Comparison of ENCODE assay signal across 15 mouse cellular contexts in genomic region chr4:62293219-62293861, GRCm38 (mm10). TPM values are rescaled to one million over a fixed set of nuclear protein-coding genes. Genes with fewer than 3 reads are reported as not detected.
DNase-seq lines count a peak whose midpoint lies in the region; ATAC-seq lines count a peak whose summit lies in the region.
"Had no signal": no experiment of that assay in that cellular context is flagged by ENCODE, and none has a peak within 500 bp of the region (broad histone marks: within the 10 kb centered on the region; RNA-seq: fewer than 3 reads in every experiment).

No protein-coding gene starts in this region.

- no peak overlapping the region for H3K27ac ChIP-seq in intestine, embryonic 16.5 days (ENCODE audit: low read length)
- H3K27ac ChIP-seq: embryonic facial prominence, embryonic 10.5 days; heart, adult 2 months; kidney, postnatal 0 days; liver, embryonic 12.5 days; midbrain, embryonic 12.5 days had no signal

- peak; percentile 28 to 54 for DNase-seq in frontal cortex, postnatal 36 days (ENCODE audit: low spot score in 2 of 2)
- no peak for DNase-seq in frontal cortex, postnatal 10 days (ENCODE audit: low spot score in 2 of 2)
- DNase-seq in left cerebral cortex, adult 18-20 months (ENCODE audit: low spot score in 2 of 2), result peak; percentile 43 to 51
- DNase-seq in left cerebral cortex, postnatal 10 days (ENCODE audit: extremely low spot score in 1 of 2, low spot score in 2 of 2), result no peak
- peak; percentile 13 to 55 for DNase-seq in urinary bladder, postnatal 4 days (ENCODE audit: low spot score in 2 of 2)
- no peak for DNase-seq in urinary bladder, adult 2 months (ENCODE audit: low spot score)
- no peak for DNase-seq in retina, postnatal 1 day

- WGBS in intestine, embryonic 16.5 days, result 59% methylated on average over 10 of the region's 10 CpGs

- no peak overlapping the region for H3K4me2 ChIP-seq in intestine, embryonic 16.5 days (ENCODE audit: low read depth, low read length)
- H3K4me2 ChIP-seq: liver, embryonic 12.5 days; midbrain, embryonic 12.5 days had no signal

- H3K9ac ChIP-seq in intestine, embryonic 16.5 days (ENCODE audit: low read depth, low read length), result no peak overlapping the region
- H3K9ac ChIP-seq: liver, embryonic 12.5 days; midbrain, embryonic 12.5 days had no signal

- H3K9me3 ChIP-seq in intestine, embryonic 16.5 days (ENCODE audit: control insufficient read depth, low read length), result no peaks in the 10 kb centered on the region
- H3K9me3 ChIP-seq: embryonic facial prominence, embryonic 10.5 days; G1E; liver, embryonic 12.5 days; midbrain, embryonic 12.5 days had no signal

- intact Hi-C loops in left cerebral cortex, postnatal 10 days (cut with DNase I), result no loop called here

- no peaks in the 10 kb centered on the region for H3K27me3 ChIP-seq in intestine, embryonic 16.5 days (replicated peaks; ENCODE audit: control insufficient read depth, insufficient read depth, low read length)
- H3K27me3 ChIP-seq: liver, embryonic 12.5 days; midbrain, embryonic 12.5 days had no signal

- ATAC-seq in intestine, embryonic 16.5 days, result no peak
- ATAC-seq: liver, embryonic 12.5 days; lung, postnatal 0 days had no signal

- H3K4me1 ChIP-seq in intestine, embryonic 16.5 days (ENCODE audit: control insufficient read depth, insufficient read depth, low read length), result no peaks in the 10 kb centered on the region

- no peak overlapping the region for H3K4me3 ChIP-seq in intestine, embryonic 16.5 days (ENCODE audit: low read length)
- H3K4me3 ChIP-seq: embryonic facial prominence, embryonic 10.5 days; heart, adult 2 months; liver, embryonic 12.5 days; midbrain, embryonic 12.5 days had no signal

- H3K36me3 ChIP-seq in intestine, embryonic 16.5 days (ENCODE audit: control insufficient read depth, insufficient read depth, low read length), result peaks cover 3% of the 10 kb centered on the region; the same call in 1 of the 2 replicates

RNA-seq across cellular contexts. Expression of gene Slc31a2, which starts 31.0 kb away (rescaled TPM):
- 1 to 10 TPM; 8.5 to 8.7 TPM for total RNA-seq in left cerebral cortex, adult 18-20 months (2021)
- total RNA-seq in left cerebral cortex, postnatal 10 days (2021), result 1 to 10 TPM; 8.5 to 9.4 TPM
- 26.4 and 27.9 TPM in 2 replicates for polyA plus RNA-seq in urinary bladder, adult 2 months (2012; rRNA removed)
- polyA plus RNA-seq in intestine, embryonic 16.5 days (2015; fragmentation: Nextera tagmentation; extraction: Ambion mirVana), result 20.4 and 21.2 TPM in 2 replicates

Comparison
In these comparisons a context has a peak if more than half of its experiments do, and no peak if none do; other contexts are left out.
1. DNase-seq: peak in frontal cortex, postnatal 36 days (2 of 2), left cerebral cortex, adult 18-20 months (2 of 2) and urinary bladder, postnatal 4 days (2 of 2); none in frontal cortex, postnatal 10 days (0 of 2), left cerebral cortex, postnatal 10 days (0 of 2), urinary bladder, adult 2 months (single experiment) and retina, postnatal 1 day (single experiment).